Mouse (Mus musculus) liver, adult 2 months (tissue): ENCODE measurements around the gene Ube2cbp. TPM values are rescaled to one million over a fixed set of nuclear protein-coding genes. Genes with fewer than 3 reads are reported as not detected.

Experiments
- DNase-seq: peaks from one replicate; pipeline ENCODE4 v3.0.0-alpha.2; 2011; ENCODE audit warnings: low read depth, low spot score; ENCODE audit errors: extremely low read depth
- H3K27ac ChIP-seq: fragments of 200-500 bp; replicated peaks from 2 replicates; pipeline ENCODE4 v1.5.1; 2012; ENCODE audit warnings: low read depth, mild to moderate bottlenecking, control low read depth, inconsistent platforms, low read length; ENCODE audit not compliant: insufficient read depth
- H3K27me3 ChIP-seq: fragments of 200-500 bp; 2 replicates; pipeline ENCODE4 v1.6.1; 2012; ENCODE audit warnings: mild to moderate bottlenecking, moderate library complexity, low read length, inconsistent platforms; ENCODE audit not compliant: control insufficient read depth, insufficient read depth
- H3K36me3 ChIP-seq: fragments of 200-500 bp; 2 replicates; pipeline ENCODE4 v1.6.1; 2012; ENCODE audit warnings: low read length, inconsistent platforms; ENCODE audit not compliant: control insufficient read depth, insufficient read depth
- H3K4me1 ChIP-seq: fragments of 200-500 bp; 2 replicates; pipeline ENCODE4 v1.6.1; 2011; ENCODE audit warnings: low read length; ENCODE audit not compliant: control insufficient read depth, insufficient read depth
- H3K4me3 ChIP-seq: fragments of 200-500 bp; 2 replicates; pipeline ENCODE4 v1.5.1; 2011; ENCODE audit warnings: low read depth, mild to moderate bottlenecking, control low read depth, low read length, moderate library complexity; ENCODE audit not compliant: insufficient read depth
- H3K79me2 ChIP-seq: fragments of 200-500 bp; 2 replicates; pipeline ENCODE4 v1.6.1; 2012; ENCODE audit warnings: inconsistent platforms, mild to moderate bottlenecking, low read length, moderate library complexity; ENCODE audit not compliant: control insufficient read depth, insufficient read depth
- H3K9ac ChIP-seq: fragments of 200-500 bp; 2 replicates; pipeline ENCODE4 v1.6.1; 2012; ENCODE audit warnings: low read depth, mild to moderate bottlenecking, control low read depth, inconsistent platforms, low read length
- CTCF ChIP-seq: fragments of 200-500 bp; IDR thresholded peaks from 2 replicates; pipeline ENCODE4 v1.5.1; 2011; ENCODE audit warnings: low read depth, low read length, control low read depth
- POLR2A ChIP-seq: fragments of 200-500 bp; IDR thresholded peaks from 2 replicates; pipeline ENCODE4 v1.6.1; 2011; ENCODE audit warnings: low read length, control low read depth; ENCODE audit not compliant: insufficient read depth; ENCODE audit errors: extremely low read depth
- WGBS: fragments of 180-500 bp; shearing (Covaris S2); methylation state at CpG from one replicate; pipeline ENCODE4 v1.1.7; 2018; 5-methylcytosine and 5-hydroxymethylcytosine counted together
- polyA plus RNA-seq: library from polyadenylated mRNA; depleted of rRNA; stranded (reverse); fragments of >200 nt; gene quantifications from 2 replicates; pipeline ENCODE4 v1.2.3, GENCODE M21; 2012
- total RNA-seq: library from RNA; depleted of rRNA; stranded (reverse); fragments of >200 nt; gene quantifications from 2 replicates; pipeline ENCODE4 v1.2.3, GENCODE M21; 2014

The Ube2cbp gene
- total and polyA plus RNA-seq, 2 experiments: 0.97 to 2.2 TPM

- Histone ChIP-seq H3K27me3 (no peaks in the 10 kb centered on the region), H3K27ac (no peak overlapping the region), H3K4me3 (no peak overlapping the region), H3K9ac (no peak overlapping the region), H3K79me2 (no peaks in the 10 kb centered on the region), H3K36me3 (no peaks in the 10 kb centered on the region), H3K4me1 (peaks cover under 1% of the 10 kb centered on the region; the same call in 1 of the 2 replicates)
- 90% methylated on average over 4 of the region's 4 CpGs for WGBS
- TF ChIP-seq POLR2A: no peak
- TF ChIP-seq CTCF: no peak
- DNase-seq: no peak
These were observed 41.4 kb downstream of the Ube2cbp start for GRCm38 (mm10) chr9:86423331-86423730.

GRCm38 (mm10) chr9:86419366-86419765, 45.4 kb downstream of the Ube2cbp start:
- DNase-seq: no peak
- Histone ChIP-seq H3K27ac (no peak overlapping the region), H3K27me3 (no peaks in the 10 kb centered on the region), H3K4me3 (no peak overlapping the region), H3K4me1 (peaks cover 3% of the 10 kb centered on the region; the same call in 1 of the 2 replicates), H3K36me3 (no peaks in the 10 kb centered on the region), H3K79me2 (no peaks in the 10 kb centered on the region), H3K9ac (no peak overlapping the region)
- 90% methylated on average over 6 of the region's 6 CpGs for WGBS
- TF ChIP-seq POLR2A (no peak), CTCF (no peak)

- 26% methylated on average over 1 of the region's 1 CpGs for WGBS
- Histone ChIP-seq H3K36me3 (no peaks in the 10 kb centered on the region), H3K27me3 (no peaks in the 10 kb centered on the region), H3K9ac (no peak overlapping the region), H3K4me1 (peaks cover 8% of the 10 kb centered on the region; the same call in 1 of the 2 replicates), H3K27ac (no peak overlapping the region), H3K4me3 (no peak overlapping the region), H3K79me2 (no peaks in the 10 kb centered on the region)
- TF ChIP-seq POLR2A (no peak), CTCF (no peak)
- peak; percentile 95 for DNase-seq
These were observed 46.8 kb downstream of the Ube2cbp start for GRCm38 (mm10) chr9:86417971-86418370.

GRCm38 (mm10) chr9:86395785-86396184, 69.0 kb downstream of the Ube2cbp start:
- no peak overlapping the region for H3K9ac ChIP-seq
- H3K36me3 ChIP-seq: no peaks in the 10 kb centered on the region
- DNase-seq: peak; percentile 73
- no peaks in the 10 kb centered on the region for H3K79me2 ChIP-seq
- H3K4me3 ChIP-seq: no peak overlapping the region
- peaks cover 8% of the 10 kb centered on the region for H3K4me1 ChIP-seq
- WGBS: 37% methylated on average over 6 of the region's 6 CpGs
- H3K27me3 ChIP-seq: no peaks in the 10 kb centered on the region
- TF ChIP-seq CTCF: peak; percentile 33; the same call in 1 of the 2 replicates
- no peak for TF ChIP-seq POLR2A
- H3K27ac ChIP-seq: peak overlapping the region; percentile 22

GRCm38 (mm10) chr9:86395012-86395411, 69.7 kb downstream of the Ube2cbp start:
- DNase-seq: peak; percentile 97
- Histone ChIP-seq H3K27ac (peak overlapping the region; percentile 63), H3K36me3 (no peaks in the 10 kb centered on the region), H3K79me2 (no peaks in the 10 kb centered on the region), H3K9ac (no peak overlapping the region), H3K4me1 (peaks cover 8% of the 10 kb centered on the region), H3K27me3 (no peaks in the 10 kb centered on the region), H3K4me3 (no peak overlapping the region)
- 16% methylated on average over 1 of the region's 1 CpGs for WGBS
- TF ChIP-seq POLR2A: no peak
- TF ChIP-seq CTCF: no peak

GRCm38 (mm10) chr9:86393586-86394272, 71.0 kb downstream of the Ube2cbp start:
- 45% methylated on average over 8 of the region's 8 CpGs for WGBS
- Histone ChIP-seq H3K4me3 (no peak overlapping the region), H3K79me2 (no peaks in the 10 kb centered on the region), H3K27me3 (no peaks in the 10 kb centered on the region), H3K9ac (no peak overlapping the region), H3K4me1 (peaks cover 8% of the 10 kb centered on the region), H3K36me3 (no peaks in the 10 kb centered on the region), H3K27ac (no peak overlapping the region)
- DNase-seq: peak; percentile 36
- no peak for TF ChIP-seq CTCF
- TF ChIP-seq POLR2A: no peak
